Comparison of ENCODE assay signal across 18 mouse cellular contexts in the genomic region with DNA sequence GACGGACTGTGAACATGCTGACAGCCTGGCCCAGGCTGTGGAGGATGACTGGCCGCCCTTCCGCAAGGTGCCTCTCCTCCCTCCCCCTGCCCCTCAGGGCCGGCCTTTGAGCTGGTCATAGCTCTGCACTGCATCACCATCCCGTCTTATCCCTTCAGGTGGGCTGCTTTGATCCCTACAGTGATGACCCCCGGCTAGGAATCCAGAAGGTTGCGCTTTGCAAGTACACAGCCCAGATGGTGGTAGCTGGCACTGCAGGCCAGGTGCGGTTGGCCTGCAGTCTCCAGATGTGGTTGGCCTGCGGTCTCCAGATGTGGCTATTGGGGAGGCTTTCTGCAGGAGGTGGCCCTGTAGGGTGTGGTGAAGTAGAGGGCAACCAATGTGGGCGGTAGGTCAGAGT. TPM values are rescaled to one million over a fixed set of nuclear protein-coding genes. Genes with fewer than 3 reads are reported as not detected.
DNase-seq lines count a peak whose midpoint lies in the region; ATAC-seq and TF ChIP-seq lines count a peak whose summit lies in the region.
"Had no signal": no experiment of that assay in that cellular context is flagged by ENCODE, and none has a peak within 500 bp of the region (broad histone marks: within the 10 kb centered on the region; RNA-seq: fewer than 3 reads in every experiment).

No protein-coding gene starts in this region.

- H3K9me3 ChIP-seq in heart, embryonic 12.5 days (replicated peaks), result no peaks in the 10 kb centered on the region
- no peaks in the 10 kb centered on the region for H3K9me3 ChIP-seq in intestine, postnatal 0 days (ENCODE audit: control insufficient read depth)
- H3K9me3 ChIP-seq: embryonic facial prominence, embryonic 10.5 days; midbrain, embryonic 10.5 days had no signal

- no peak overlapping the region for H3K27ac ChIP-seq in cerebellum, adult 2 months (ENCODE audit: insufficient read depth, low read length)
- no peak overlapping the region for H3K27ac ChIP-seq in heart, embryonic 12.5 days (ENCODE audit: poor library complexity, severe bottlenecking)
- no peak overlapping the region for H3K27ac ChIP-seq in intestine, postnatal 0 days (ENCODE audit: low read depth, low read length)
- H3K27ac ChIP-seq: embryonic facial prominence, embryonic 10.5 days; midbrain, embryonic 10.5 days had no signal

- no peaks in the 10 kb centered on the region for H3K27me3 ChIP-seq in cerebellum, adult 2 months (ENCODE audit: control insufficient read depth, insufficient read depth, low read length)
- no peaks in the 10 kb centered on the region for H3K27me3 ChIP-seq in heart, embryonic 12.5 days (replicated peaks)
- no peaks in the 10 kb centered on the region for H3K27me3 ChIP-seq in intestine, postnatal 0 days (replicated peaks; ENCODE audit: control insufficient read depth, insufficient read depth, low read length)
- H3K27me3 ChIP-seq: Patski had no signal

- H3K4me2 ChIP-seq in heart, embryonic 12.5 days, result no peak overlapping the region
- H3K4me2 ChIP-seq in intestine, postnatal 0 days (replicated peaks; ENCODE audit: low read depth), result no peak overlapping the region
- H3K4me2 ChIP-seq: heart, embryonic 11.5 days had no signal

- H3K4me1 ChIP-seq in cerebellum, adult 2 months (ENCODE audit: control insufficient read depth, insufficient read depth, low read length), result peaks cover 9% of the 10 kb centered on the region
- peaks cover 8% of the 10 kb centered on the region; the same call in 1 of the 2 replicates for H3K4me1 ChIP-seq in heart, embryonic 12.5 days (replicated peaks)
- no peaks in the 10 kb centered on the region for H3K4me1 ChIP-seq in intestine, postnatal 0 days (replicated peaks; ENCODE audit: control insufficient read depth, insufficient read depth, low read length)

- TF ChIP-seq POLR2A in cerebellum, adult 2 months (IDR thresholded peaks at IDR 0.05; ENCODE audit: borderline replicate concordance, insufficient read depth, low read length), result no peak

- WGBS in cerebellum, adult 2 months, result 81% methylated on average over 10 of the region's 10 CpGs
- WGBS in heart, embryonic 12.5 days, result 90% methylated on average over 10 of the region's 10 CpGs
- 91% methylated on average over 10 of the region's 10 CpGs for WGBS in intestine, postnatal 0 days

- no peak overlapping the region for H3K4me3 ChIP-seq in cerebellum, adult 2 months (replicated peaks; ENCODE audit: insufficient read depth, low read depth, low read length)
- no peak overlapping the region for H3K4me3 ChIP-seq in heart, embryonic 12.5 days
- H3K4me3 ChIP-seq in intestine, postnatal 0 days (ENCODE audit: low read depth, low read length), result no peak overlapping the region
- H3K4me3 ChIP-seq: embryonic facial prominence, embryonic 10.5 days; erythroblast, embryonic 14.5 days; midbrain, embryonic 10.5 days had no signal

- no peak for TF ChIP-seq CTCF in cerebellum, adult 2 months (IDR thresholded peaks at IDR 0.05; ENCODE audit: borderline replicate concordance, insufficient read depth, low read depth, low read length)
- no peak for TF ChIP-seq CTCF in intestine, postnatal 0 days (IDR thresholded peaks at IDR 0.05; ENCODE audit: low read depth)

- no peak overlapping the region for H3K9ac ChIP-seq in heart, embryonic 12.5 days
- no peak overlapping the region for H3K9ac ChIP-seq in intestine, postnatal 0 days (ENCODE audit: low read depth, low read length)

- peak; percentile 2 for DNase-seq in cerebellum, adult 8-10 months
- no peak for DNase-seq in cerebellum, adult 2 months
- DNase-seq in heart, postnatal 4 days, result peak; percentile 4
- peak; percentile 15 to 24 for DNase-seq in right cerebral cortex, postnatal 10 days (ENCODE audit: low spot score in 2 of 2)
- DNase-seq in right cerebral cortex, postnatal 4 days, result no peak
- DNase-seq: kidney, adult 8-10 months; lung, postnatal 36 days had no signal

- ATAC-seq in heart, embryonic 12.5 days (ENCODE audit: insufficient number of reproducible peaks, low FRiP score), result no peak
- ATAC-seq in intestine, postnatal 0 days, result 0 out of 2 replicates have a peak, but pooled peaks have one; percentile 4
- ATAC-seq in erythroblast, adult 5-6 weeks (replicated peaks; ENCODE audit: low FRiP score, poor library complexity, severe bottlenecking), result no peak
- ATAC-seq: activated CD4-positive, CD25-positive, alpha-beta regulatory T cell, adult 4 months; forebrain, embryonic 14.5 days; hindbrain, embryonic 16.5 days; Patski had no signal

- peaks cover 100% of the 10 kb centered on the region for H3K36me3 ChIP-seq in heart, embryonic 12.5 days
- H3K36me3 ChIP-seq in intestine, postnatal 0 days (ENCODE audit: control insufficient read depth, insufficient read depth), result peaks cover 90% of the 10 kb centered on the region

RNA-seq across cellular contexts. Expression of gene Llgl1, which starts 9.1 kb away (rescaled TPM):
- 88.3 and 90.5 TPM in 2 replicates for polyA plus RNA-seq in cerebellum, adult 2 months (2012; rRNA removed)
- 10 to 100 TPM; 26.6 to 28.4 TPM for total RNA-seq in heart, postnatal 4 days (2021)
- polyA plus RNA-seq in heart, embryonic 12.5 days (2016; fragmentation: Nextera tagmentation; extraction: Ambion mirVana), result 46.6 and 47.5 TPM in 2 replicates
- polyA plus RNA-seq in intestine, postnatal 0 days (2015; fragmentation: Nextera tagmentation; extraction: Ambion mirVana), result 8.6 and 9.1 TPM in 2 replicates
- total RNA-seq in erythroblast, adult 5-6 weeks (2015; ENCODE audit: low replicate concordance), result 3.8 and 5.6 TPM in 2 replicates
- total RNA-seq in erythroblast, adult 5-6 weeks (2017; ENCODE audit: low replicate concordance), result 2.5 and 3.1 TPM in 2 replicates

RNA-seq across cellular contexts. Expression of gene Flii, which starts 18.4 kb away (rescaled TPM):
- polyA plus RNA-seq in cerebellum, adult 2 months (2012; rRNA removed), result 160 and 177 TPM in 2 replicates
- 100 to 1,000 TPM; 104 to 107 TPM for total RNA-seq in heart, postnatal 4 days (2021)
- polyA plus RNA-seq in heart, embryonic 12.5 days (2016; fragmentation: Nextera tagmentation; extraction: Ambion mirVana), result 87.6 and 91.6 TPM in 2 replicates
- polyA plus RNA-seq in intestine, postnatal 0 days (2015; fragmentation: Nextera tagmentation; extraction: Ambion mirVana), result 47.4 and 48.9 TPM in 2 replicates
- total RNA-seq in erythroblast, adult 5-6 weeks (2015; ENCODE audit: low replicate concordance), result 26.9 and 54.8 TPM in 2 replicates
- total RNA-seq in erythroblast, adult 5-6 weeks (2017; ENCODE audit: low replicate concordance), result 32.3 and 66.9 TPM in 2 replicates

RNA-seq across cellular contexts. Expression of gene Mief2, which starts 19.6 kb away (rescaled TPM):
- polyA plus RNA-seq in cerebellum, adult 2 months (2012; rRNA removed), result 27.4 and 28.4 TPM in 2 replicates
- total RNA-seq in heart, postnatal 4 days (2021), result 10 to 100 TPM; 20.7 to 24.8 TPM
- polyA plus RNA-seq in heart, embryonic 12.5 days (2016; fragmentation: Nextera tagmentation; extraction: Ambion mirVana), result 18.5 and 20.8 TPM in 2 replicates
- 7.3 and 8.3 TPM in 2 replicates for polyA plus RNA-seq in intestine, postnatal 0 days (2015; fragmentation: Nextera tagmentation; extraction: Ambion mirVana)
- 0.84 TPM in 1 of 2 replicates, not detected in the other for total RNA-seq in erythroblast, adult 5-6 weeks (2015; ENCODE audit: low replicate concordance)
- total RNA-seq in erythroblast, adult 5-6 weeks (2017; ENCODE audit: low replicate concordance), result 0.42 and 1.3 TPM in 2 replicates

Comparison
In these comparisons a context has a peak if more than half of its experiments do, and no peak if none do; other contexts are left out.
1. DNase-seq: peak in cerebellum, adult 8-10 months (single experiment), heart, postnatal 4 days (single experiment) and right cerebral cortex, postnatal 10 days (2 of 2); none in cerebellum, adult 2 months (0 of 2) and right cerebral cortex, postnatal 4 days (single experiment).